Mouse (Mus musculus): Measurements from ENCODE around the gene Hist2h2ac. TPM values are rescaled to one million over a fixed set of nuclear protein-coding genes. Genes with fewer than 3 reads are reported as not detected.
"Not testable (repeated sequence)": the region's sequence is repeated elsewhere in the genome, so short reads cannot be mapped to it uniquely, and the experiment has no call there.

Gene Hist2h2ac
- polyA plus RNA-seq, 1 experiment from 2014 or later: 7.6 TPM

- H3K4me1 ChIP-seq (ENCODE audit: control insufficient read depth, insufficient read depth, low read length): 0 out of 2 replicates have a peak, but pooled peaks cover 8% of the 10 kb centered on the region
- H3K9me3 ChIP-seq (ENCODE audit: control insufficient read depth, low read depth, low read length): no peaks in the 10 kb centered on the region
- ATAC-seq (ENCODE audit: insufficient number of reproducible peaks, insufficient read depth, low FRiP score, low read depth): peak; percentile 71; the same call in 1 of the 2 replicates
- WGBS: 57% methylated on average over 10 of the region's 10 CpGs
- H3K36me3 ChIP-seq (ENCODE audit: control insufficient read depth, insufficient read depth, low read length): no peaks in the 10 kb centered on the region
- H3K27me3 ChIP-seq (ENCODE audit: control insufficient read depth, insufficient read depth, low read length): no peaks in the 10 kb centered on the region
- H3K27ac ChIP-seq (ENCODE audit: low read length): no peak overlapping the region
- H3K4me3 ChIP-seq (ENCODE audit: low read depth, low read length): no peak overlapping the region
- H3K4me2 ChIP-seq (replicated peaks; ENCODE audit: low read depth, low read length): no peak overlapping the region
- no peak overlapping the region for H3K9ac ChIP-seq (replicated peaks; ENCODE audit: low read depth, low read length)
Measured at GRCm38 (mm10) chr3:96254683-96255355, 34.1 kb upstream of the Hist2h2ac start.

GRCm38 (mm10) chr3:96251787-96252186 is 31.1 kb upstream of the Hist2h2ac start:
- 89% methylated on average over 3 of the region's 3 CpGs for WGBS

GRCm38 (mm10) chr3:96250890-96251289 is 30.2 kb upstream of the Hist2h2ac start:
- Histone ChIP-seq H3K4me3 (ENCODE audit: low read depth, low read length) (no peak overlapping the region), H3K9me3 (ENCODE audit: control insufficient read depth, low read depth, low read length) (no peaks in the 10 kb centered on the region), H3K4me2 (replicated peaks; ENCODE audit: low read depth, low read length) (no peak overlapping the region), H3K27ac (ENCODE audit: low read length) (no peak overlapping the region), H3K36me3 (ENCODE audit: control insufficient read depth, insufficient read depth, low read length) (no peaks in the 10 kb centered on the region), H3K9ac (replicated peaks; ENCODE audit: low read depth, low read length) (no peak overlapping the region), H3K27me3 (ENCODE audit: control insufficient read depth, insufficient read depth, low read length) (no peaks in the 10 kb centered on the region), H3K4me1 (ENCODE audit: control insufficient read depth, insufficient read depth, low read length) (peaks cover 8% of the 10 kb centered on the region; the same call in 1 of the 2 replicates)
- WGBS: 61% methylated on average over 3 of the region's 3 CpGs
- ATAC-seq (ENCODE audit: insufficient number of reproducible peaks, insufficient read depth, low FRiP score, low read depth): no peak

More at GRCm38 (mm10) chr3:96251787-96252186, 31.1 kb upstream of the Hist2h2ac start:
- H3K9ac ChIP-seq (replicated peaks; ENCODE audit: low read depth, low read length): no peak overlapping the region
- no peak overlapping the region for H3K27ac ChIP-seq (ENCODE audit: low read length)
- no peaks in the 10 kb centered on the region for H3K36me3 ChIP-seq (ENCODE audit: control insufficient read depth, insufficient read depth, low read length)
- H3K27me3 ChIP-seq (ENCODE audit: control insufficient read depth, insufficient read depth, low read length): no peaks in the 10 kb centered on the region
- ATAC-seq (ENCODE audit: insufficient number of reproducible peaks, insufficient read depth, low FRiP score, low read depth): no peak
- H3K9me3 ChIP-seq (ENCODE audit: control insufficient read depth, low read depth, low read length): no peaks in the 10 kb centered on the region
- no peak overlapping the region for H3K4me3 ChIP-seq (ENCODE audit: low read depth, low read length)
- H3K4me1 ChIP-seq (ENCODE audit: control insufficient read depth, insufficient read depth, low read length): peaks cover 15% of the 10 kb centered on the region; the same call in 1 of the 2 replicates
- no peak overlapping the region for H3K4me2 ChIP-seq (replicated peaks; ENCODE audit: low read depth, low read length)

GRCm38 (mm10) chr3:96249034-96249345 is 28.3 kb upstream of the Hist2h2ac start:
- peaks cover 12% of the 10 kb centered on the region; the same call in 1 of the 2 replicates for H3K4me1 ChIP-seq (ENCODE audit: control insufficient read depth, insufficient read depth, low read length)
- H3K4me2 ChIP-seq (replicated peaks; ENCODE audit: low read depth, low read length): peak overlapping the region; percentile 49
- ATAC-seq (ENCODE audit: insufficient number of reproducible peaks, insufficient read depth, low FRiP score, low read depth): no peak
- 42% methylated on average over 4 of the region's 4 CpGs for WGBS
- H3K9me3 ChIP-seq (ENCODE audit: control insufficient read depth, low read depth, low read length): no peaks in the 10 kb centered on the region
- H3K36me3 ChIP-seq (ENCODE audit: control insufficient read depth, insufficient read depth, low read length): no peaks in the 10 kb centered on the region
- no peak overlapping the region for H3K9ac ChIP-seq (replicated peaks; ENCODE audit: low read depth, low read length)
- no peak overlapping the region for H3K27ac ChIP-seq (ENCODE audit: low read length)
- H3K4me3 ChIP-seq (ENCODE audit: low read depth, low read length): peak overlapping the region; percentile 33; the same call in 1 of the 2 replicates
- H3K27me3 ChIP-seq (ENCODE audit: control insufficient read depth, insufficient read depth, low read length): no peaks in the 10 kb centered on the region

- peak overlapping the region; percentile 49 for H3K4me2 ChIP-seq (replicated peaks; ENCODE audit: low read depth, low read length)
- no peaks in the 10 kb centered on the region for H3K36me3 ChIP-seq (ENCODE audit: control insufficient read depth, insufficient read depth, low read length)
- H3K27me3 ChIP-seq (ENCODE audit: control insufficient read depth, insufficient read depth, low read length): no peaks in the 10 kb centered on the region
- peak overlapping the region; percentile 33 for H3K4me3 ChIP-seq (ENCODE audit: low read depth, low read length)
- no peaks in the 10 kb centered on the region for H3K9me3 ChIP-seq (ENCODE audit: control insufficient read depth, low read depth, low read length)
- no peak for ATAC-seq (ENCODE audit: insufficient number of reproducible peaks, insufficient read depth, low FRiP score, low read depth)
- H3K27ac ChIP-seq (ENCODE audit: low read length): no peak overlapping the region
- 38% methylated on average over 6 of the region's 6 CpGs for WGBS
- peaks cover 16% of the 10 kb centered on the region; the same call in 1 of the 2 replicates for H3K4me1 ChIP-seq (ENCODE audit: control insufficient read depth, insufficient read depth, low read length)
- H3K9ac ChIP-seq (replicated peaks; ENCODE audit: low read depth, low read length): peak overlapping the region; percentile 48
Measured at GRCm38 (mm10) chr3:96248141-96249033, 27.7 kb upstream of the Hist2h2ac start.

GRCm38 (mm10) chr3:96247356-96248140 is 26.9 kb upstream of the Hist2h2ac start:
- peak overlapping the region; percentile 33 for H3K4me3 ChIP-seq (ENCODE audit: low read depth, low read length)
- H3K9me3 ChIP-seq (ENCODE audit: control insufficient read depth, low read depth, low read length): no peaks in the 10 kb centered on the region
- ATAC-seq (ENCODE audit: insufficient number of reproducible peaks, insufficient read depth, low FRiP score, low read depth): no peak
- H3K9ac ChIP-seq (replicated peaks; ENCODE audit: low read depth, low read length): peak overlapping the region; percentile 48
- no peaks in the 10 kb centered on the region for H3K27me3 ChIP-seq (ENCODE audit: control insufficient read depth, insufficient read depth, low read length)
- H3K27ac ChIP-seq (ENCODE audit: low read length): peak overlapping the region; percentile 35; the same call in 1 of the 2 replicates
- H3K4me1 ChIP-seq (ENCODE audit: control insufficient read depth, insufficient read depth, low read length): peaks cover 16% of the 10 kb centered on the region; the same call in 1 of the 2 replicates
- WGBS: 3% methylated on average over 11 of the region's 11 CpGs
- H3K36me3 ChIP-seq (ENCODE audit: control insufficient read depth, insufficient read depth, low read length): no peaks in the 10 kb centered on the region
- H3K4me2 ChIP-seq (replicated peaks; ENCODE audit: low read depth, low read length): peak overlapping the region; percentile 49

GRCm38 (mm10) chr3:96246427-96246856 is 25.8 kb upstream of the Hist2h2ac start, which contains the start of gene Hist2h3c1:
TSS of gene Hist2h3c1 (plus strand) at chr3:96246685.
- not testable (repeated sequence) for H3K36me3 ChIP-seq (ENCODE audit: control insufficient read depth, insufficient read depth, low read length); H3K9me3 ChIP-seq (ENCODE audit: control insufficient read depth, low read depth, low read length); H3K27me3 ChIP-seq (ENCODE audit: control insufficient read depth, insufficient read depth, low read length)
- H3K4me3 ChIP-seq (ENCODE audit: low read depth, low read length): peak within 1 kb of the TSS; percentile 33
- peak within 1 kb of the TSS; percentile 35; the same call in 1 of the 2 replicates for H3K27ac ChIP-seq (ENCODE audit: low read length)
- peak within 1 kb of the TSS; percentile 48 for H3K9ac ChIP-seq (replicated peaks; ENCODE audit: low read depth, low read length)
- no CpG with 5 or more reads among the region's 47 CpGs for WGBS
- peaks cover 16% of the 10 kb centered on the region; the same call in 1 of the 2 replicates for H3K4me1 ChIP-seq (ENCODE audit: control insufficient read depth, insufficient read depth, low read length)
- peak within 1 kb of the TSS; percentile 49 for H3K4me2 ChIP-seq (replicated peaks; ENCODE audit: low read depth, low read length)
- ATAC-seq (ENCODE audit: insufficient number of reproducible peaks, insufficient read depth, low FRiP score, low read depth): peak; percentile 93

GRCm38 (mm10) chr3:96246018-96246417 is 25.3 kb upstream of the Hist2h2ac start:
- 0% methylated on average over 10 of the region's 21 CpGs for WGBS
- not testable (repeated sequence) for H3K9me3 ChIP-seq (ENCODE audit: control insufficient read depth, low read depth, low read length); H3K27me3 ChIP-seq (ENCODE audit: control insufficient read depth, insufficient read depth, low read length); H3K9ac ChIP-seq (replicated peaks; ENCODE audit: low read depth, low read length); H3K27ac ChIP-seq (ENCODE audit: low read length); H3K4me2 ChIP-seq (replicated peaks; ENCODE audit: low read depth, low read length); H3K36me3 ChIP-seq (ENCODE audit: control insufficient read depth, insufficient read depth, low read length); ATAC-seq (ENCODE audit: insufficient number of reproducible peaks, insufficient read depth, low FRiP score, low read depth)
- Histone ChIP-seq H3K4me3 (ENCODE audit: low read depth, low read length) (peak overlapping the region; percentile 16; the same call in 1 of the 2 replicates), H3K4me1 (ENCODE audit: control insufficient read depth, insufficient read depth, low read length) (peaks cover 16% of the 10 kb centered on the region; the same call in 1 of the 2 replicates)

Data from stomach, embryonic 14.5 days (tissue).